Mouse (Mus musculus) spleen, adult 2 months (tissue): ENCODE data around the gene Klhl36.

Experiments used
- CTCF ChIP-seq: fragments of 200-500 bp; IDR thresholded peaks from 2 replicates; pipeline ENCODE4 v1.5.1; 2011; ENCODE audit warnings: mild to moderate bottlenecking, inconsistent platforms; ENCODE audit not compliant: insufficient read depth, insufficient read length, insufficient replicate concordance; ENCODE audit errors: extremely low read depth
- POLR2A ChIP-seq: fragments of 200-500 bp; IDR thresholded peaks from 2 replicates; pipeline ENCODE4 v1.6.1; 2011; ENCODE audit warnings: low read depth, low read length, inconsistent platforms

GRCm38 (mm10) chr8:119917415-119917814, 55.3 kb downstream of the Klhl36 start:
- no peak for TF ChIP-seq POLR2A
- TF ChIP-seq CTCF: no peak
